Mouse (Mus musculus) testis, adult 2 months (tissue): ENCODE measurements around the gene Pigc.

Experiments used
- CTCF ChIP-seq: fragments of 200-500 bp; IDR thresholded peaks from 2 replicates; pipeline ENCODE4 v1.5.1; 2012; ENCODE audit warnings: low read depth, mild to moderate bottlenecking, inconsistent platforms, low read length, moderate library complexity; ENCODE audit not compliant: control insufficient read depth, insufficient read depth, insufficient replicate concordance
- POLR2A ChIP-seq: fragments of 200-500 bp; IDR thresholded peaks from 2 replicates; pipeline ENCODE4 v1.6.1; 2012; ENCODE audit warnings: low read depth, mild to moderate bottlenecking, inconsistent platforms, low read length, moderate library complexity; ENCODE audit not compliant: control insufficient read depth

- TF ChIP-seq POLR2A (no peak), CTCF (no peak)
These were observed 36.7 kb upstream of the Pigc start for GRCm38 (mm10) chr1:161932286-161932685.
